Mouse (Mus musculus): Measurements from ENCODE around the gene Edc4.

Edc4 gene

GRCm38 (mm10) chr8:105942542-105942941, 61.9 kb downstream of the Edc4 start:
- DNase-seq (ENCODE audit: low spot score in 2 of 2), result no peak

DNA sequence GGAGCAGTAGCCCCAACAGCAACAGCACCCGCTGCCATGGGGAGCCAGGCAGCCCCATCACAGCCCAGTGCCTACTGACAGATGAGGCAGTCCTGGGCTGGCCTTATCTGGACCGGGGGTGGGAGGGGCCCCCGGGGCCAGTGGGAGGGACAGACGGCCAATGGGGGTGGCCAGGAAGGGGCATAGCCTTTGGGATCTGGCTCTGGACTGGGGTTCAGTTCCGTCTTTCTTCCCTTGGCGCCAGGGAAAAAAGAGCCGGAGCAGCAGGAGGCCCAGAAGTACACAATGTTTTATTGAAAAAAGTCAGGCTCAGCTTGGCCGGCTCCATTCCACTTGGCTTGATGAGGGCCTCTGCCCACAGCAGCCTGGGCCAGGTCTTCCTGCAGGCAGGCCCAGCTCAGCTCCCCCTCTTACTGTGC, 62.6 kb downstream of the Edc4 start, which contains the start of gene Lcat:
Gene Lcat (minus strand): TSS at position 62 of the 419 bp plus-strand sequence.
- no peak for DNase-seq (ENCODE audit: low spot score in 2 of 2)

All from heart, adult 9 months (tissue).